Mouse (Mus musculus) embryo, embryonic 11.5 days (tissue): ENCODE results near the gene Nfx1.

ENCODE experiments used
- DNase-seq: peaks from one replicate; pipeline ENCODE4 v3.0.0-alpha.2; 2012; ENCODE audit warnings: low read depth, low spot score

The Nfx1 gene

GRCm38 (mm10) chr4:41046254-41046795 is 75.6 kb downstream of the Nfx1 start:
- DNase-seq, result no peak

GRCm38 (mm10) chr4:41047524-41048271 is 77.0 kb downstream of the Nfx1 start, which contains the start of gene Aqp7:
Aqp7 (minus strand) TSS chr4:41048139.
- DNase-seq, result no peak

- DNase-seq, result no peak
Observed at GRCm38 (mm10) chr4:41048926-41049325, 78.2 kb downstream of the Nfx1 start.

- peak; percentile 76 for DNase-seq
Observed at GRCm38 (mm10) chr4:41050726-41051675, 80.3 kb downstream of the Nfx1 start.

- no peak for DNase-seq
Observed at GRCm38 (mm10) chr4:41051781-41052180, 81.1 kb downstream of the Nfx1 start.

GRCm38 (mm10) chr4:41055111-41055510 is 84.4 kb downstream of the Nfx1 start:
- DNase-seq, result peak; percentile 32

GRCm38 (mm10) chr4:41056253-41056652 is 85.5 kb downstream of the Nfx1 start:
- DNase-seq, result no peak

GRCm38 (mm10) chr4:41056742-41057332 is 86.1 kb downstream of the Nfx1 start:
- DNase-seq, result no peak

GRCm38 (mm10) chr4:41057361-41057760 is 86.7 kb downstream of the Nfx1 start:
- DNase-seq, result no peak

- DNase-seq, result no peak
Observed at GRCm38 (mm10) chr4:41063351-41063750, 92.6 kb downstream of the Nfx1 start.

GRCm38 (mm10) chr4:41063894-41064673 is 93.4 kb downstream of the Nfx1 start:
- no peak for DNase-seq

GRCm38 (mm10) chr4:41065196-41065595 is 94.5 kb downstream of the Nfx1 start:
- no peak for DNase-seq

- DNase-seq, result no peak
Observed at GRCm38 (mm10) chr4:41071500-41072429, 101.1 kb downstream of the Nfx1 start.

GRCm38 (mm10) chr4:41073008-41073817 is 102.5 kb downstream of the Nfx1 start:
- no peak for DNase-seq

GRCm38 (mm10) chr4:41074461-41074860 is 103.8 kb downstream of the Nfx1 start:
- no peak for DNase-seq
